Mouse (Mus musculus) kidney, postnatal 36 days (tissue): ENCODE data around the gene Gm49776.
"Not testable (repeated sequence)": the region's sequence is repeated elsewhere in the genome, so short reads cannot be mapped to it uniquely, and the experiment has no call there.

Experiments used
- DNase-seq, 2 experiments: peaks; one replicate each; pipeline ENCODE4 v3.0.0; 2021 to 2022; ENCODE audit warnings: mixed read lengths in 2 of 2

Gm49776 gene

GRCm38 (mm10) chr16:18258221-18258620 is at the start of gene Gm49776:
TSS of gene Gm49776 (minus strand) at chr16:18258321.
- DNase-seq = no peak

DNA sequence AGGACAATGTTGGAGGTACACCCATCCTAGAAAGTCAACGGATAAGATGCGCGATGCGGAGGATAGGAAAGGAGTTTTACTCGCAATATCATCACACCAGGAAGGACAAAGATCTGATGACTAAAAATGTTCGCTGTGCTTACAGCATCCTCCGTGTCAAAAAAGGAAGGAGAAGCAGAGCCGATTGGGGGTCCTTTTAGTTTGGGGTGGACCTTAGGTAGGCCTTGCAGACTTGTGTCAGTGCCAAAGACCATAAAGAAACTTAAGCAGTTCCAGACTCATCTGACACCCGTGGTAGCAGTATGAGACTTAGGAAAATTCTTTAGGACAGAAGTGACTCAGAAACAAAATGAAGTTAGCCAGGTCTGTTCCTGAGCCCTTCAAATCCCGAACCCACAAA is 31.5 kb upstream of the Gm49776 start:
- not testable (repeated sequence) for DNase-seq

DNA sequence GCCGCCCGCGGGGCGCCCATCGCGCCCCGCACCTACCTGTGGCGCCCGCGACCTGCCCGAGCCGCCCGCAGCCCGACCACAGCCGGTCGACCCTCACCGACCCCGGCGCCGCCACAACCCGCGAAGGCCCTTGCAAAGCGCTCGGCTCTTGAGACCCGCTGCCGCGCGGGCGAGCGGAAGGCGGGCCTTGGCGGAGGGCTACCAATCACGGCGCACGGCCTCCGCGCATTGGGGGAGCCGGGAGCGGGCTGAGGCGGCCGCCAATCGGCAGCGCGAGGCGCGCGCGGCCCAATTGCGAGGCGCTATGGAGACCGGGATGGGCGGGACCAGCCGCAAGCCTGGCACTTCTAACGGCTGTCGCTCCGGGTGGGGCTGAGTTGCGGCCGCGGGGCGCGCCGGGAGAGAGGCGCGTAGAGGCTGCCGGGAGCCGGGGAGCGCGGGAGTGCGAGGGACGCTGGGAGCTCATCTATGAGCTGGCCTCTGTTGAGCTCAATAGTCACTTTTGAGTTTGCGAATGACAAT is 31.0 kb upstream of the Gm49776 start, which contains the start of gene Dgcr8:
Gene Dgcr8, minus strand, starts transcription at position 180 of the 522 bp plus-strand sequence.
- DNase-seq = peak; percentile 98

DNA sequence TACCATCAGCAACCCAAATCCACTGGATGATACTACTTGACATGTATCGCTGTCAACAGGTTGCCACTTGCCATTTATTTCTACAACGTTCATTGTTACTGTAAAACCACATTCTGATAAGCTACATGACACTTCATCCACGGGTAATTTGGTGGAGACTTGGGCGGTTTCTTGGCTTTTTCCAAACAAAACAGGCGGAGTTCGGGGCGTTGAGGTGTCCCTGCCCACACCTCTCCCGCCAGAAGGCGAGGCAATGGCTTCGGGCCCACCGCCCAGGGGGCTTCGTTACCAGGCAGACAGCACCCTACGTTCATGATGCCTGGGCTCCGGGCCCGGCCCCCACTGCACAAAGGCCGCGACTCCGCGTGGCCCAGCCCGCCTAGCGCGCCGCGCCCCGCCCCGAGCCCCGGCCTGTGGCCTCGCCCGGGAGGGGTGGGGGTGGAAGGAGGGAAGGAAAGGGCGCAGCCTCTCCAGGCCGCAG is 30.5 kb upstream of the Gm49776 start:
- peak; percentile 76 to 89 for DNase-seq

DNA sequence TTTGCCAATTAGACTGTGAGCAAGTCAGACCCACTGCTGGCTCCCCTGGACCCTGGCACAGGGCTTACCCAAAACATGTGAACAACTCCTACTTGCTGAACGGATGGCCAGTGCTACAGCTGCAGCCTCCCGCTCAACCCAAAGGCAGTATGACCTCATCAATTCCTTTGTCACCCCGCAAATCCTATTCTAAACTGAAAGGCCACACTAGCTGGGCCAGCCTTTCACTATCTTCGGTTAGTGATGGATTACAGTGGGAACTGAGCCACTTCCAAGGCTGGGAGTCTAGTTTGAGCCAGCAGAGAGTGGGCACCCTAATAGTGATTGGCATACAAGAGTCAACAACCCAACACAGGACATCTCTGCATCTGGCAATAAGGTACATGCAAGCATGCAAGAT is 30.0 kb upstream of the Gm49776 start:
- no peak for DNase-seq

DNA sequence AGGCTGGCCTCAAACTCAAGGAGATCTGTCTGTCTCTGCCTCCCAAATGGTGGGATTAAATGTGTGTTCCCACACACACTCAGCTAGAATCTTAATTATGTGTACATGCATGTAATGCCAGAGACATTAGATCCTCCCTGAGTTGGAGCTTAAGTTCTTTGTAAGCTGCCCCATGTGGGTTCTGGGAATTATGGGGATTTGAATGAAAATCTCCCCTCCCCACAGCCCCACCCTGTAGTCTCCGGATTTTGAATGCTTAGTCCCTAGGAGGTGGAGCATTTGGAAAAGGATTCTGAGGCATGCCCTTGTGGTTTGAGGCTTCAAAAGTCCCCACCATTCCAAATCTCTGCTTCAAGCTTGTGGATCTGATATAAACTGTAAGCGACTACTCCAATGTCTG is 17.0 kb upstream of the Gm49776 start:
- no peak for DNase-seq

- DNase-seq = peak in 1 of 2 experiments; percentile 9
Observed at GRCm38 (mm10) chr16:18268182-18268581, 10.1 kb upstream of the Gm49776 start.

- no peak for DNase-seq
Observed at GRCm38 (mm10) chr16:18265024-18265423, 6.9 kb upstream of the Gm49776 start.

DNA sequence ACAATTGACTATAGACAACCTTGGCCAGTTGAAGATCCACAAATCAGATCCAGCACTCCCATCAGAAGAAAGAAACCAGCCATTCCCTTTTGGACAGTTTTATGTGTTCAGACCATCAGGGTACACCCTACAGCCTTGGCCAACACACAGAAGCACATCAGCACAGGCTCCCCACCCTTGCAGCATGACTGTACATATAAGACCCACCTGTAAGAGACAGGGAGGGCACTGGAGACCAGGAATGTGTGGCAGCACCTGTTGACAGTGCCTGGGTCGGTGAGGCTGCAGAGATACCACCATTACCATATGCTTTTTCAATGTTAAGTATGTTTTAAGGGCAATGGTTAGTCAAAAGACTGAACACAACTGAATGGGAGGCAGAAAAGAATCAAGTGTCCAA is 4.3 kb downstream of the Gm49776 start:
- no peak for DNase-seq

DNA sequence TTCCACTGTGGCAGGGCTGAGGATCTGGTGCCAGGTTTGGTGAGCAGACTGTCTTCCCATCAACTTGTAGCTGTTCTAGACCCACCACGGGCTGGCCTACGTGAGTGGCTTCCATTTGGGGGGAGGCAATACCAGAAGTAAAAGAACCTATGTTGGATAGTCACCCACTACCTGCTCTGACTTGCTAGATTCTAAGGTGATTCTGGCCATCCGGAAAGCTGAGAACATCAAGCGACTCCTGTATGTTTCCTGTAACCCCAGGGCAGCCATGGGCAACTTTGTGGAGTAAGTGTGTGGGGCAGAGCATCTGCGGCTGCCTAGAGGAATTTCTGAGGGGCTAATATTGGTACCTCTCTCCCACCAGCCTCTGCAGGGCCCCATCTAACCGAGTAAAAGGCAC is 5.4 kb downstream of the Gm49776 start:
- no peak for DNase-seq

GRCm38 (mm10) chr16:18250828-18251790 is 7.0 kb downstream of the Gm49776 start:
- no peak for DNase-seq

DNA sequence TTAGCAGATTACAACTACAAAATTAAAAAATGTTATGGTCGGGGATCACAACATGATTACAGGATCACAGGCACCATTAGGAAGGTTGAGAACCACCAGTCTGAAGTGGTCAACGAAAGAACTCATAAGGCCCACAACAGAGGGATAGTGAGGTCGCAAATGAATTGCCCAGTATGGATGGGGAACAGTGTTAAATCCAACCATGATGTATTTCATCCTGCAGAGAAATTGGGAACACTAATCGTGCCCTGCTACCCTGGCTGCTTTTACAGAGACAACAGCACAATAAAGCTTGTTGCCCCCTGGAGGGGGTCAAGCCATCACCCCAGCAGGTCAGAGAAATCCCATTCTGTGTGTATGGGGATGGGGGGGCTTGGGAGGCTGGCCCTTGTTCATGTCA is 7.9 kb downstream of the Gm49776 start:
- DNase-seq = no peak

GRCm38 (mm10) chr16:18249364-18249967 is 8.7 kb downstream of the Gm49776 start:
- DNase-seq = peak; percentile 19 to 50

DNA sequence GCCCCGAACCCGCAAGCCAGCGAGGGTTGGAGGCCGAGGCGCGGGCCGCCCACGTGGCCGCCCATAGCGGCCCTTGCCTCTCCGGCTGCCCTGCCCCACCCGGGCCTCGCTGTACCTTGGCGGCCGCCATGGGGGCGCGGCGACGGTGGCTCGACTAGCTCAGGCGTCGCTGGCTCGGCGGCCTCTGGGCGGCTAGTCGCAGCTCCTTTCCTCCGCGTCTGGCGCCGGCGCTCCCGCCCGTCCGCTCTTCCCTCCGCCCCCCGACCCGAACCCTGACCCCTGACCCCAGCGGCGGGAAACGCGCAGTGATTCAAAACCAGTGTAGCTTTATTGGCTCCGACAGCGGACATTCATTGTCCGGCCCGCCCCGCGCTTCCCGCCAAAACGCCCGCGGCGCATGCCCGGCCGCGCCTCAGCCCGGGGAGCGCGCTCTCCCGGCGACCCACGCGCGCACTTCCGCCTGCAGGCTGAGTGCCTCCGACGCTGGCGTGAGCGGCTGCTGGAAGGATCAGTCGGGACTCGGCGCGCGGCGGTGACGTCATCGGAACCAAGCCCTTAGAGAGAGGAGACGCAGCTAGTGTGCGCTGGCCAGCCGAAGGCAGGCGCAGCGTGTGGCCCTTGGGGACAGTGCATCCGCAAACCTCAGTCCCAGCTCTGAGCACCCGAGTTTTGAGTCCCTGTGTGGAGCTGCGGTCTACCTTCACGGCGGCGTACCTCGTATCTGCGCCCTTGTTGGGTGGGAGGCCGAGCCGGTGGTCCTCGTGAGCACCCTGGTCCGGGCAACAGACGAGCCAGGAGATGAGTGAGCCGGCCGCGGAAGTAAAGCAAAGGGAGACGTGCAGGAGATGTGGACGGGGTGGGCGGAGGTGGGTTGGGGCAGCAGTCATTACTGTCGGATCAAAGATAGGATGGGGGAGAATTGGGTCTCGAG is 9.4 kb downstream of the Gm49776 start, which contains the start of the genes Trmt2a and Ranbp1:
Gene Trmt2a, plus strand, starts transcription at position 247 of the 931 bp plus-strand sequence.
Gene Ranbp1, minus strand, starts transcription at position 300 of the 931 bp plus-strand sequence.
- peak; percentile 99 for DNase-seq

- DNase-seq = peak in 1 of 2 experiments; percentile 38
Observed at GRCm38 (mm10) chr16:18247521-18248399, 10.4 kb downstream of the Gm49776 start.

DNA sequence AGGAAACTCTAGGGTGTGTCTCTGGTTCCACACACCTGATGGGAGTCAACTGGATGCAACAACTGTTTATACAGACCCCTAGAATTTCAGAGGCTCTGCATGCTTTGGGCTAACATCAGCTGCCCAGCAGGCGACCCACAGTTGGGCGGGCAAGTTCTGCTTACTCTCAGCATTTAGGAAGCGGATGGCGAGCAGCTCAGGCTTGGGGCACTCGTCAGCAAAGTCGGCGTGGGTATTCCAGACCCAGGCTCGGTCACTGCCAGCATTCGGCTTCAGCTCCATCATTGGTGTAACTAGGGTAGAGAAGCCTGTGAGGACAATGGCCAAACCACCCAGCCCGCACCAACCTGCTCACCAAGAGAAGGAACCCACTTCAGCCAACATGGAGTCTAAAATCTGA is 16.5 kb downstream of the Gm49776 start:
- DNase-seq = no peak

DNA sequence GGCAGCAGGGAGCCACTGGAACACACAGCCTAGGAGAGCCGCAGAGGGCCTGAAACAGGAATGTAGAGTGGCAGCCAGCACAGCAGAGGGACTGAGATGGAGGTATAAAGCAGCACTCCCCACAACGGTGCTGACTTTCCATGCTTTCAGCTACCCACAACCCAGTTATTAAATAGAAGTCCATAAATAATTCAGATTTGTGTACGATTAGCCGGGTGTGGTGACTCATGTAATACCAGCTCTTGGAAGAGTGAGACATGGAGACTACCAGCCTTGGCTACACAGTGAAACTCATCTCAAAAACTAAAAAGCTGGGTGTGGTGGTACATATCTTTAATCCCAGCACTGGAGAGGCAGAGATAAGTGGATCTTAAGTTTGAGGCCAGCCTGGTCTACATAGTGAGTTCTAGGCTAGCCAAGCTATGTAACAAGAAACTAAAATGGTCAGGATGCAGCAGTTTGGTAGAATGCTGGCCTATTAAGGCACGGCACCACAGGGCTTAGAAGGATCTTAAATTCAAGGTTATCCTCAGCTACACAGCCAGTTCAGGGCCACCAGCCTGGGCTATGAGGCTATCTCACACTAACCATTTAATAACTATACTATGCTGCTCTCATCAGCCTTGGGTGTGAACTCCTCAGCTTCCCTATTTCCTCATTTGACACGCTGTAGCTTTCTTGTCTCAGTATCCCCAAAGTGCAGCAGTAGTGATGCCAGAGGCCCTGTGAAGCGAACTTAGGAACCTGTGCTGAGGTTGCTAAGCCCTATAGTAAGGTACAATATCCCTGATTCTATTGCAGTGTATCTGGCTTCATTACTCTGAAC is 21.2 kb downstream of the Gm49776 start:
- no peak for DNase-seq

- DNase-seq = peak; percentile 73 to 80
Observed at GRCm38 (mm10) chr16:18235389-18236065, 22.6 kb downstream of the Gm49776 start.

- DNase-seq = peak; percentile 74 to 90
Observed at GRCm38 (mm10) chr16:18234671-18235388, 23.3 kb downstream of the Gm49776 start, which contains the start of gene Zdhhc8. TSS of gene Zdhhc8 (minus strand) at chr16:18235136.
